Mouse (Mus musculus) layer of hippocampus, adult 9-10 months (tissue): Measurements from ENCODE around the gene Mrps34.
"Not testable (repeated sequence)": the region's sequence is repeated elsewhere in the genome, so short reads cannot be mapped to it uniquely, and the experiment has no call there.

ENCODE experiments used
- DNase-seq: peaks from one replicate; pipeline ENCODE4 v3.0.0; 2022; ENCODE audit warnings: low spot score

Mrps34 gene

GRCm38 (mm10) chr17:24899153-24899552, 4.2 kb downstream of the Mrps34 start:
- DNase-seq: no peak

- no peak for DNase-seq
Measured at GRCm38 (mm10) chr17:24900014-24900413, 5.1 kb downstream of the Mrps34 start.

DNA sequence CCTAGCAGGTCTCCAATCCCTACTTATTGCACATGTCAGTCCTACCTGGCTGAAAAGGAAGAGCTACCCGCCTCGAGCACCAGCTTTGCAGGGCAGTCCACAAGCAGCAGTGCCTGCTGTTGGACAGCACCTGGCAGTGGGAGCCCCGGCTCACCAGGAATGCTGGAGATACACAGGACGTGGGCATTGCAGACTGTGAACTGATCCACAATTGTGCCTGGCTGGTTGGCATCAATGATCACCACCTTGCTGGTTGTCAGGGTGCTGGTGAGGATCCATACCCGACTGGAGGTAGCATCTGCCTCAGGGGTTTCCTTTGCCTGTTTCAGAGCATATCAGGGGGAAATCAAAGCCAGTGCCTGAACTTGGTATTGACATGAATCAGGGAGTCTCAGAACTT, 7.2 kb downstream of the Mrps34 start:
- no peak for DNase-seq

DNA sequence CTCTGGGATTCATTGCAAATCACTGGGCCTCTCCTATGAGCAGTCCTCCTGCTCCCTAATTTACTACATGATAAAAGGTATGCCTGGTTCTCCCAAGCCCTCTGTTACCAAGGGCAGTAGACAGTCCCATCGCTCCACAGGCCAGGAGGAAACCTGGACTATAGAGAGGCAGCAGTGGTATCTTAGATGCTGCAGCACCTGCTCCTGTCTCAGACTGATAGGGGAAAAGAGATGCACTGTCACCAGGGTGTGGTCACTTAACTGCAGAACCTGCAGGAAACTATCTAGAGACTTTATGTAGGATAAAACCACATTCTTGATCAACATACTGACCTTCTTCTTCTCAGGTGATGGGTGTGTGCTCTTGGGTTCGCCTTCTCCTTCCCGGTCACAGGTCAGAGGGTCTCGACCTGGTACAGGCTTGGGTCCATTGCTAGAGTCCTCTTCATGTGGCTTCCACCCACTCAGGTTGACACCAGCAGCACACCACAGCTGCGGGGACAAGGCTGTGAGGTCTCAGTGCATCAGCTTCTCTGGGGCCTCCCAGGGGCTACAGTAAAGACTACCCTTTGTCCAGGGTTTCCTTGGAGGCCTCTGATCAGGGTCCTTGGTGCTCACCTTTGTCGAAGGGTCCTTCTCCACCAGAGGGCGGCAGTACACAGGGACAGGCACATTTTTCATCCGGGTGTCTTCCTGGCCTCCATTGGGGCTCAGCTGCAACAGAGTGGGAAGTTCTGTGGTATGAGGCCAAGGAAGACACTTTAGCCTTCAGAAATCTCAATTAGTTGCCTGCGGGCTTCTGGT, 8.0 kb downstream of the Mrps34 start:
- DNase-seq: no peak

DNA sequence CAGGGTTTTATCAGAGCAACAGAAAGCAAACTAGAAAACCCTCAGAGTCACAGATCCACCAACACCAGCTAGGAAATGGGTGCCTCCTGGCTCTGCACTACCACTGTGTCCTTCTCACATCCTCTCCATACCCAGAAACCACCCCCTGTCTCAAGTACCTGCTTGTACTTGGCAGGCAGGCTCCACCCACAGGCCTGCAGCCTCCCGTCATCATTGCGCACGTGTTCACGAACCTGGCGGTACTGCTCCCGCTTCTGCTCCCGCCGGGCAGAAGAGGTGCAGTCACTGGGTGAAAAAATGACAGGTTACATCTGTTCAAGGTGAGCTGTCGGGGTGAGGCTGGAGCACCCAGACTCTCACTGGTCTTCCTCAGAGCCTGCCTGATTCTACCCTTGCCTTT, 8.9 kb downstream of the Mrps34 start:
- no peak for DNase-seq

- no peak for DNase-seq
Measured at GRCm38 (mm10) chr17:24907591-24907990, 12.7 kb downstream of the Mrps34 start.

DNA sequence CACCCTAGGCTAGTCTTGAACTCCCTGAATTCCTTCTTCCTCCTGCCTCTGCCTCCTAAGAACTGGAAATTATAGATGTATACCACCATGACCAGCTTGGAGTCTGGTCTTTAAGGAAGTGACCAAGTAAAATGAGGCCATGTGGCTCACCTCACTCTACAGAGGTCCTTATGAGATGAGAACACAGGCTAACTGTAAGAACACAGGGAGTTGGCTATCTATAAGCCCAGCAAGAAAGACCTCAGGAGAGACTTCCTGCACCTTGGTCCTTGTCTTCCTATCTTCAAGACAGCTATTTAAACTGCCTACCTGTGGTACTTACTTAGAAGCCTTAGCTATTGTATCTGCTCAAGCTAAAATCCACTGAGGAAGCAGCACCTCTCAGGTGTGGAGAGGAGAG, 19.1 kb downstream of the Mrps34 start:
- no peak for DNase-seq

- DNase-seq: no peak
Measured at GRCm38 (mm10) chr17:24923246-24923645, 28.3 kb downstream of the Mrps34 start.

- DNase-seq: no peak
Measured at GRCm38 (mm10) chr17:24929506-24929905, 34.6 kb downstream of the Mrps34 start.

GRCm38 (mm10) chr17:24932431-24932830, 37.5 kb downstream of the Mrps34 start:
- DNase-seq: no peak

- no peak for DNase-seq
Measured at GRCm38 (mm10) chr17:24933163-24933562, 38.2 kb downstream of the Mrps34 start.

GRCm38 (mm10) chr17:24934926-24935325, 40.0 kb downstream of the Mrps34 start:
- DNase-seq: no peak

GRCm38 (mm10) chr17:24935666-24936065, 40.8 kb downstream of the Mrps34 start:
- no peak for DNase-seq

DNA sequence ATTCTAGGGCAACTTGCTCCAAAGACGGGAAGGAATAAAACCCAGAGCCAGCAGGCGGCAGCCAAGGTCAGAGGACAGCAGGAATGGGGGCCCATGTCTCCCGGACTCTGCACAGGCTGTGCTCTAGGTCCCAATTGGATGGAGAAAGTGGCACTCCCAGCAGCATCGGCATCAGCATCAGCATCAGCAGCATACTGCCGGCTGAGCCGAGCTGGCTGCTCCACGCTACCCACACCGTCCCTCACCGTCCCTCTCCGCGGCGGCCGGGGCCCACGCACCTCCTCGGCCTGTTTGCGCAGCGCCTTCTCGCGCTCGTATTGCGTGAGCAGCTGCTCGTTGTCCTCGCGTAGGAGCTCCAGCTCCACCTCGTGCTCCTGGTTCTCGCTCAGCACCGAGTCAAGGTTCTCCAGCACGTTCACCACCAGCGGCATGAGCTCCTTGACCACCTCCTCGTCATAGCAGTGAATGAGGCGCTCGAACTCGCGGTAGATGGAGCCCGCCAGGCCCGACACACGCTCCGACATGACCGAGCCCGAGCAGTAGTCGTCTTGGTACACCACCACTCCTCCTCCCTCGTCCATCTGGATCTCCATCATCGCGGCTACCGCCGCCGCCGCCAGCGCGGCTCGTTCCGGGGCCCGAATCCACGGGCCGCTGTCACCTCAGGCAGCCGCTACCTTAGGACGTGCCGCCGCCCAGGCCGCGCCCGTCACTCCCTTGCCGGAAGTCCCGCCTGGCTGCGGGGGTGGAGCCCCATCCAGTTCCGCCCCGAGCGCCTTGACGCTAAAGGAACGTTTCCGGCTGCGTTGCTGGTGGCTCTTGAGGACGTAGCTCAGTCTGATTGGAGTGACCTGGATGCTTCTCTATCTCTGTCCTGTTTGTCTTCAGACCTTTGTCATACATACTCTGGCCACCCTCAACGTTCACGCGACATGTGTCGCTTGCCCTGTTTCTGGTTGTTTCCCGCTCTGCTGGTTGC, 41.6 kb downstream of the Mrps34 start, which contains the start of gene Mapk8ip3:
Mapk8ip3 (minus strand) TSS at position 719 of the 979 bp plus-strand sequence.
- peak; percentile 83 for DNase-seq

DNA sequence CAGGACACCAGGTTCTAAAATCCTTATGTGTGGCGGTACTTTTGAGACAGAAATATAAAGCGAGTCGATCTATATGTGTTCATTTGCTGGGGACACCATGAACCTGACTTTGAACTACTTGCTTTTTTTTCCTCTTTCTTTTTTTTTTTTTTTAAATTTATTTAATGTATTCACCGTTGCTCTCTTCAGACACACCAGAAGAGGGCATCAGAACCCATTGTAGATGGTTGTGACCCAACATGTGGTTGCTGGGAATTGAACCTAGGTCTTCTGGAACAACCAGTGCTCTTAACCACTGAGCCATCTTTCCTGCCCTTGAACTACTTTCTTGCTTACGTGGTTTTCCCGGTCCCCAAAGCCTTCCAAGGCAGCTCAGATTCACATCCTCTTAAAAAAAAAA, 42.4 kb downstream of the Mrps34 start:
- no peak for DNase-seq

DNA sequence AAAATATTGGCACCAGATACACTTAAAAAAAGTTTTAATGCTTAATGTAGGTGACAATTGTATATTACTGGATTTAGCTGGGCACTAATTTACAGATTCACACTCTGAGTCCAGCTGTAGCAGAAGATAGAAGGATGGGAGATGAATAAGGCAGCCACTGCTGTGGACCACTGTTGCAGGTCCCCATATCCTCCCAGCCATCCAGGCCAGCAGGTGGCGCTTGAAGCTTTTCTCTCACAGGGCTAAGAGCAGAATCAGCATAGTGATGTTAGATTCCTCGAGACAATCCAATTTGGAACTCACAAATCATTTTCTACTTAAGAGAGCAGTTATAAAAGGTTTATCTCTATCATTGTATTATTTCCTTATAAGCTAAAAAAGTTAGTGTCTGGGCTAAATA, 47.5 kb downstream of the Mrps34 start:
- not testable (repeated sequence) for DNase-seq

DNA sequence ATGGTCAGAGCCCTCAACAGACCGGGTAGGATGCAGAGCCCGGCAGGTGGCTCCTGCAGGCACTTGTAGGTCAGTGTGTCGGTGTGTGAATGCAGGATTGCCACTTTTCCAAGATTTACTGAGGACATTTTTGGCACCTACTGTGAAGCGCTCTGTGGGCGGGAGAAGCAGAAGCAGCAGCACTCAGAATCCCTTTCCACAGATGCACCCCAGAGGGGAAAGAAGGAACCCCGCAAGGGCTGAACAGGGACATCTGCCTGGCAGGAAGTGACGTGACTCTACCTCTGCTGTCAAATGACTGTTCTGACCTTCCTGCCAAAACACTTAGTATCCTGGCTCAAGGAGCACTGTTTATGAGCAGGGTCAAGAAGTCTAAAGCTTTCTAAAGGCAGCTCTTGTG, 48.1 kb downstream of the Mrps34 start:
- no peak for DNase-seq

DNA sequence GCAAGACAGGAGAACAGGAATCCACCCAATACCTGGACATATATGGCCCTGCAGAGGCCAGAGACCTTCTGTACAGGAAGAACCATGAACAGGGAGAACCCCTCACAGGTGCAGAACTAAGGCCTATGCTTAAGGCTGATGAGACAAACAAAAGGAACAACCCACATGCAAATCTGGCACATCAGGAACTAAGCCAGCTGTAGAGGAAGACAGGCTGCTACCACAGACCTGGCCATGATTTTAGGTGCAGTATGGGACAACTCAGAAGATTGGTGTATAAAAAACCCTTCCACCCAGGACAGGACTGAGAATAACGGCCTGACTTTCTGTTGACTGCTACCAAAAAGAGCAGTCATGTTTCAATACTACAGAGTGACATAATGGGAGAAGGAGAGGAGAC, 48.7 kb downstream of the Mrps34 start:
- not testable (repeated sequence) for DNase-seq
